Mouse (Mus musculus): Measurements from ENCODE around the gene Ncam1. TPM values are rescaled to one million over a fixed set of nuclear protein-coding genes. Genes with fewer than 3 reads are reported as not detected.

Gene Ncam1
- total and polyA plus RNA-seq, 3 experiments = 0.08 TPM; not detected in 2

DNA sequence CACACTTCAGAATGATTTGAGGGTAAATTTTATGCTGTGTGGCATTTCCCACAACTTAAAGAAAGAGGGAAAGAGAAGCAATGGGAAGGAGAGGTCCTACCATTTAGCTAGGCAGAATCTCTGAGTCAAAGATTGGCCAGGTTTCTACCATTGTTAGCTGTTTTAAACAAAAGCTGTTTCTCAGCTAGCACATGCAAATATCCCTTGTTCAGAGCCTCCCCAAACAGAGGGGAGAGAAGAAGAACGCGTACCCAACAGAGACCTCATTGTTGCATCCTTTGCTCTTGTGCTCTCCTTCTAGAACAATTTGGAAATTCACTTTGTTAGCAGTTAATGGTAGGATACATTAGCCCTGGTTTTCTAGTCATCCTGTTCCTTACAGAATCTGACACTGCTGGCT lies 137.2 kb downstream of the Ncam1 start:
- no peaks in the 10 kb centered on the region for H3K4me1 ChIP-seq (ENCODE audit: control insufficient read depth in 1 of 2, insufficient read depth in 2 of 2)
- H3K36me3 ChIP-seq (replicated peaks in 1 of 2; ENCODE audit: control insufficient read depth in 1 of 2, insufficient read depth in 1 of 2, low read length in 1 of 2) = no peaks in the 10 kb centered on the region
- H3K4me3 ChIP-seq (replicated peaks in 1 of 3; ENCODE audit: low read depth in 2 of 3, low read length in 2 of 3, poor library complexity in 1 of 3) = no peak overlapping the region
- no peak overlapping the region for H3K9ac ChIP-seq (ENCODE audit: insufficient read depth, low read depth)
- in situ Hi-C loops (cut with MboI; ENCODE audit: low pct_ligation_motif_present, low pct_unique_long_range_greater_than_20kb, low sequenced_read_pairs) (no loop called here), dilution Hi-C loops (cut with MboI; ENCODE audit: extremely low pct_ligation_motif_present, extremely low pct_unique_long_range_greater_than_20kb, low sequenced_read_pairs) (no loop called here)
- H3K27ac ChIP-seq (ENCODE audit: insufficient read depth, low read depth) = no peak overlapping the region
- TF ChIP-seq SMC3 (IDR thresholded peaks at IDR 0.05; ENCODE audit: low read depth, low read length) = no peak
- TF ChIP-seq NRF1 (IDR thresholded peaks at IDR 0.05; ENCODE audit: low read depth, low read length) = no peak
- TF ChIP-seq IRF4 (IDR thresholded peaks at IDR 0.05; ENCODE audit: low read depth, low read length) = no peak
- no peak for TF ChIP-seq GABPA (IDR thresholded peaks at IDR 0.05; ENCODE audit: insufficient replicate concordance, low read depth, low read length)
- no peak for TF ChIP-seq RCOR1 (conservative IDR thresholded peaks at IDR 0.05; ENCODE audit: low read depth, low read length)
- no peak for TF ChIP-seq POLR2AphosphoS2 (IDR thresholded peaks at IDR 0.05; ENCODE audit: low read depth, low read length)
- no peak for TF ChIP-seq UBTF (IDR thresholded peaks at IDR 0.05; ENCODE audit: low read depth, low read length)
- H3K9me3 ChIP-seq (replicated peaks; ENCODE audit: low read length) = no peaks in the 10 kb centered on the region
- DNase-seq (ENCODE audit: extremely low read depth) = no peak
- no peaks in the 10 kb centered on the region for H3K27me3 ChIP-seq (replicated peaks)
- no peak overlapping the region for H3K4me2 ChIP-seq (ENCODE audit: insufficient read depth, low read depth, poor library complexity, severe bottlenecking)
- no peaks in the 10 kb centered on the region for H3K79me2 ChIP-seq (replicated peaks; ENCODE audit: control insufficient read depth, extremely low read depth, insufficient read depth, poor library complexity, severe bottlenecking)

- no peak for DNase-seq (ENCODE audit: extremely low read depth)
- Histone ChIP-seq H3K27ac (ENCODE audit: insufficient read depth, low read depth) (no peak overlapping the region), H3K4me3 (replicated peaks in 1 of 3; ENCODE audit: low read depth in 2 of 3, low read length in 2 of 3, poor library complexity in 1 of 3) (no peak overlapping the region), H3K4me1 (ENCODE audit: control insufficient read depth in 1 of 2, insufficient read depth in 2 of 2) (no peaks in the 10 kb centered on the region), H3K9me3 (replicated peaks; ENCODE audit: low read length) (no peaks in the 10 kb centered on the region), H3K27me3 (replicated peaks) (no peaks in the 10 kb centered on the region), H3K9ac (ENCODE audit: insufficient read depth, low read depth) (no peak overlapping the region), H3K36me3 (replicated peaks in 1 of 2; ENCODE audit: control insufficient read depth in 1 of 2, insufficient read depth in 1 of 2, low read length in 1 of 2) (no peaks in the 10 kb centered on the region), H3K4me2 (ENCODE audit: insufficient read depth, low read depth, poor library complexity, severe bottlenecking) (no peak overlapping the region), H3K79me2 (replicated peaks; ENCODE audit: control insufficient read depth, extremely low read depth, insufficient read depth, poor library complexity, severe bottlenecking) (no peaks in the 10 kb centered on the region)
- TF ChIP-seq CTCF (conservative IDR thresholded peaks at IDR 0.05 in 1 of 2, IDR thresholded peaks at IDR 0.05 in 1 of 2; ENCODE audit: low read depth in 2 of 2, low read length in 2 of 2) (peak in 1 of 2 experiments; percentile 15; a peak in 1 of 4 replicates), RAD21 (IDR thresholded peaks at IDR 0.05; ENCODE audit: low read depth, low read length) (peak; percentile 13), TCF12 (IDR thresholded peaks at IDR 0.05; ENCODE audit: low read depth, low read length) (no peak)
- dilution Hi-C loops (cut with MboI; ENCODE audit: extremely low pct_ligation_motif_present, extremely low pct_unique_long_range_greater_than_20kb, low sequenced_read_pairs) = no loop called here
- in situ Hi-C loops (cut with MboI; ENCODE audit: low pct_ligation_motif_present, low pct_unique_long_range_greater_than_20kb, low sequenced_read_pairs) = no loop called here
These were observed 140.3 kb downstream of the Ncam1 start for GRCm38 (mm10) chr9:49658381-49658856.

- in situ Hi-C loops (cut with MboI; ENCODE audit: low pct_ligation_motif_present, low pct_unique_long_range_greater_than_20kb, low sequenced_read_pairs) (no loop called here), dilution Hi-C loops (cut with MboI; ENCODE audit: extremely low pct_ligation_motif_present, extremely low pct_unique_long_range_greater_than_20kb, low sequenced_read_pairs) (no loop called here)
These were observed 144.3 kb downstream of the Ncam1 start for GRCm38 (mm10) chr9:49654470-49654869.

More at GRCm38 (mm10) chr9:49654470-49654869, 144.3 kb downstream of the Ncam1 start:
- no peak overlapping the region for H3K4me2 ChIP-seq (ENCODE audit: insufficient read depth, low read depth, poor library complexity, severe bottlenecking)
- no peaks in the 10 kb centered on the region for H3K27me3 ChIP-seq (replicated peaks)
- no peaks in the 10 kb centered on the region for H3K9me3 ChIP-seq (replicated peaks; ENCODE audit: low read length)
- H3K4me3 ChIP-seq (replicated peaks in 1 of 3; ENCODE audit: low read depth in 2 of 3, low read length in 2 of 3, poor library complexity in 1 of 3) = no peak overlapping the region
- no peaks in the 10 kb centered on the region for H3K4me1 ChIP-seq (ENCODE audit: control insufficient read depth in 1 of 2, insufficient read depth in 2 of 2)
- no peaks in the 10 kb centered on the region for H3K79me2 ChIP-seq (replicated peaks; ENCODE audit: control insufficient read depth, extremely low read depth, insufficient read depth, poor library complexity, severe bottlenecking)
- no peak overlapping the region for H3K27ac ChIP-seq (ENCODE audit: insufficient read depth, low read depth)
- no peak overlapping the region for H3K9ac ChIP-seq (ENCODE audit: insufficient read depth, low read depth)
- DNase-seq (ENCODE audit: extremely low read depth) = no peak
- TF ChIP-seq ZNF384 (IDR thresholded peaks at IDR 0.05; ENCODE audit: low read depth, low read length) (no peak), PAX5 (IDR thresholded peaks at IDR 0.05; ENCODE audit: low read length) (no peak), CHD2 (IDR thresholded peaks at IDR 0.05; ENCODE audit: low read length) (no peak), MEF2A (IDR thresholded peaks at IDR 0.05; ENCODE audit: borderline replicate concordance, low read depth, low read length) (no peak), E2F4 (IDR thresholded peaks at IDR 0.05; ENCODE audit: insufficient replicate concordance, low read depth, low read length) (no peak), POLR2AphosphoS2 (IDR thresholded peaks at IDR 0.05; ENCODE audit: low read depth, low read length) (no peak), NELFE (IDR thresholded peaks at IDR 0.05; ENCODE audit: low read depth, low read length) (no peak), MYC (IDR thresholded peaks at IDR 0.05; ENCODE audit: low read depth, low read length) (no peak), MAFK (IDR thresholded peaks at IDR 0.05; ENCODE audit: insufficient replicate concordance, low read length) (no peak), TCF12 (IDR thresholded peaks at IDR 0.05; ENCODE audit: low read depth, low read length) (no peak), SMC3 (IDR thresholded peaks at IDR 0.05; ENCODE audit: low read depth, low read length) (no peak), KAT2A (IDR thresholded peaks at IDR 0.05; ENCODE audit: insufficient replicate concordance, low read length) (no peak), SIN3A (IDR thresholded peaks at IDR 0.05; ENCODE audit: low read length) (no peak), ZMIZ1 (IDR thresholded peaks at IDR 0.05; ENCODE audit: low read depth, low read length) (no peak)
- no peaks in the 10 kb centered on the region for H3K36me3 ChIP-seq (replicated peaks in 1 of 2; ENCODE audit: control insufficient read depth in 1 of 2, insufficient read depth in 1 of 2, low read length in 1 of 2)
